Mouse (Mus musculus) spleen, adult 2 months (tissue): Measurements from ENCODE around the gene Tubg1.

Experiments
- CTCF ChIP-seq: fragments of 200-500 bp; IDR thresholded peaks from 2 replicates; pipeline ENCODE4 v1.5.1; 2011; ENCODE audit warnings: mild to moderate bottlenecking, inconsistent platforms; ENCODE audit not compliant: insufficient read depth, insufficient read length, insufficient replicate concordance; ENCODE audit errors: extremely low read depth
- POLR2A ChIP-seq: fragments of 200-500 bp; IDR thresholded peaks from 2 replicates; pipeline ENCODE4 v1.6.1; 2011; ENCODE audit warnings: low read depth, low read length, inconsistent platforms

GRCm38 (mm10) chr11:101131701-101132100 lies 12.0 kb downstream of the Tubg1 start:
- TF ChIP-seq POLR2A (no peak), CTCF (no peak)
